Mouse (Mus musculus) spleen, postnatal 10 days (tissue): ENCODE measurements around the gene Clstn2.

Experiments used
- DNase-seq, 2 experiments: peaks; one replicate each; pipeline ENCODE4 v3.0.0; 2021 to 2022; ENCODE audit warnings: low spot score in 2 of 2

Gene Clstn2

GRCm38 (mm10) chr9:97950378-97951006, 82.5 kb downstream of the Clstn2 start:
- no peak for DNase-seq

- DNase-seq, result no peak
These were observed 113.7 kb downstream of the Clstn2 start for GRCm38 (mm10) chr9:97919326-97919725.

GRCm38 (mm10) chr9:97891415-97891814, 141.6 kb downstream of the Clstn2 start:
- DNase-seq, result no peak

GRCm38 (mm10) chr9:97883336-97883735, 149.6 kb downstream of the Clstn2 start:
- DNase-seq, result no peak

- no peak for DNase-seq
These were observed 165.8 kb downstream of the Clstn2 start for GRCm38 (mm10) chr9:97867013-97867700.

- no peak for DNase-seq
These were observed 180.1 kb downstream of the Clstn2 start for GRCm38 (mm10) chr9:97852859-97853258.

GRCm38 (mm10) chr9:97847873-97848838, 184.8 kb downstream of the Clstn2 start:
- DNase-seq, result no peak

- no peak for DNase-seq
These were observed 190.9 kb downstream of the Clstn2 start for GRCm38 (mm10) chr9:97842054-97842453.

GRCm38 (mm10) chr9:97831216-97831615, 201.8 kb downstream of the Clstn2 start:
- DNase-seq, result no peak

- DNase-seq, result no peak
These were observed 203.1 kb downstream of the Clstn2 start for GRCm38 (mm10) chr9:97829919-97830318.

GRCm38 (mm10) chr9:97827689-97828088, 205.3 kb downstream of the Clstn2 start:
- no peak for DNase-seq

GRCm38 (mm10) chr9:97826077-97826947, 206.7 kb downstream of the Clstn2 start:
- no peak for DNase-seq

- no peak for DNase-seq
These were observed 215.9 kb downstream of the Clstn2 start for GRCm38 (mm10) chr9:97817116-97817515.

GRCm38 (mm10) chr9:97816143-97816805, 216.7 kb downstream of the Clstn2 start:
- DNase-seq, result no peak

- no peak for DNase-seq
These were observed 219.8 kb downstream of the Clstn2 start for GRCm38 (mm10) chr9:97813157-97813556.

- no peak for DNase-seq
These were observed 225.9 kb downstream of the Clstn2 start for GRCm38 (mm10) chr9:97807031-97807430.

- DNase-seq, result no peak
These were observed 239.3 kb downstream of the Clstn2 start for GRCm38 (mm10) chr9:97793661-97794060.

GRCm38 (mm10) chr9:97788151-97788670, 244.8 kb downstream of the Clstn2 start:
- DNase-seq, result no peak

GRCm38 (mm10) chr9:97780032-97780616, 252.9 kb downstream of the Clstn2 start:
- DNase-seq, result no peak

GRCm38 (mm10) chr9:97775770-97776169, 257.2 kb downstream of the Clstn2 start:
- DNase-seq, result no peak
